Mouse (Mus musculus) forebrain, postnatal 0 days (tissue): ENCODE measurements at regions not wholly inside any gene's neighbourhood (a gene's known extent, or its start where the extent isn't known, plus 50 kb on each side); places are given as distances from the start of the nearest gene placed in this dataset.

Experiments used
- ATAC-seq: fragments of 200-750 bp; cut with Nextera tagmentation; 2 replicates; pipeline ENCODE4 v1.8.0; 2017; ENCODE audit warnings: mild to moderate bottlenecking, moderate library complexity
- DNase-seq: peaks from one replicate; pipeline ENCODE4 v3.0.0-alpha.2; 2015
- H3K27ac ChIP-seq: fragments of 300-500 bp; sonication (generic); 2 replicates; pipeline ENCODE4 v1.5.1; 2014; ENCODE audit warnings: low read depth, mild to moderate bottlenecking, antibody characterized with exemption, low read length, moderate library complexity, mixed read lengths
- H3K27me3 ChIP-seq: fragments of 300-500 bp; sonication (generic); 2 replicates; pipeline ENCODE4 v1.6.1; 2014; ENCODE audit warnings: mild to moderate bottlenecking, low read length, mixed read lengths; ENCODE audit not compliant: insufficient read depth
- H3K36me3 ChIP-seq: fragments of 300-500 bp; sonication (generic); 2 replicates; pipeline ENCODE4 v1.6.1; 2014; ENCODE audit warnings: mild to moderate bottlenecking, moderate library complexity; ENCODE audit not compliant: insufficient read depth
- H3K4me1 ChIP-seq: fragments of 300-500 bp; sonication (generic); 2 replicates; pipeline ENCODE4 v1.6.1; 2014; ENCODE audit warnings: antibody characterized with exemption; ENCODE audit not compliant: insufficient read depth
- H3K4me2 ChIP-seq: fragments of 300-500 bp; sonication (generic); 2 replicates; pipeline ENCODE4 v1.6.1; 2014; ENCODE audit warnings: low read depth, mild to moderate bottlenecking, moderate library complexity
- H3K4me3 ChIP-seq: fragments of 300-500 bp; sonication (generic); 2 replicates; pipeline ENCODE4 v1.5.1; 2014; ENCODE audit warnings: low read depth, low read length, mixed read lengths
- H3K9ac ChIP-seq: fragments of 300-500 bp; sonication (generic); 2 replicates; pipeline ENCODE4 v1.6.1; 2014; ENCODE audit warnings: mild to moderate bottlenecking
- H3K9me3 ChIP-seq: fragments of 300-500 bp; sonication (generic); 2 replicates; pipeline ENCODE4 v1.6.1; 2016; ENCODE audit warnings: low read length
- CTCF ChIP-seq: sonication (generic); IDR thresholded peaks from 2 replicates; pipeline ENCODE4 v1.5.1; 2016; ENCODE audit warnings: antibody characterized with exemption, control low read depth, low read depth
- WGBS: fragments of 180-500 bp; shearing (Covaris S2); extraction: QIAGEN DNeasy Blood & Tissue Kit; methylation state at CpG from one replicate; pipeline ENCODE4 v1.1.7; 2014; 5-methylcytosine and 5-hydroxymethylcytosine counted together

DNA sequence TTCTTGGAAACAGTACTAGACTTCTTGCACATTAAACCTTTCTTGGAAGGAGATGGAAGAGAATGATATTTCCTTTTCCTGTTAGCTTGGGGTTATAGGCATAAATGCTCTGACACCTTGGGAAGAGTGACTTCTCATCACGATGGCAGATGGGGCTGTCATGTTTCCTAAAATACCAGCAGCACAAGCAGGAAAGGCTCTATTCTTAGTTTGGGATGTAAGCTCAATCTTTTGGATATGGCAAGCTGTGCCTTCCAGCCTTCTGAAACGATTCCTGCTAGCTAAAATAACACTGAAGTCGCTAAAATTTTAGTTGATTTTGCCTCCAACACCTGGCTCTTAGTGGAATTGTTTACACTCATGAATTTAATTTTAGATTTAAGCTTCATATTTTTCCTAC, 324.3 kb downstream of the Kcna4 start:
- no peak for TF ChIP-seq CTCF
- peak; percentile 63 for DNase-seq
- Histone ChIP-seq H3K9me3 (no peaks in the 10 kb centered on the region), H3K27ac (no peak overlapping the region), H3K4me1 (no peaks in the 10 kb centered on the region), H3K4me2 (no peak overlapping the region), H3K4me3 (no peak overlapping the region), H3K27me3 (no peaks in the 10 kb centered on the region), H3K36me3 (no peaks in the 10 kb centered on the region), H3K9ac (no peak overlapping the region)
- WGBS: 43% methylated on average over 3 of the region's 3 CpGs
- peak; percentile 90 for ATAC-seq

- no peak overlapping the region for H3K4me3 ChIP-seq
- DNase-seq (no peak), ATAC-seq (peak; percentile 66)
- no peak overlapping the region for H3K9ac ChIP-seq
- no peak for TF ChIP-seq CTCF
- H3K4me2 ChIP-seq: no peak overlapping the region
- H3K27ac ChIP-seq: no peak overlapping the region
- no peaks in the 10 kb centered on the region for H3K9me3 ChIP-seq
- no peaks in the 10 kb centered on the region for H3K27me3 ChIP-seq
- no peaks in the 10 kb centered on the region for H3K4me1 ChIP-seq
- H3K36me3 ChIP-seq: no peaks in the 10 kb centered on the region
Measured at GRCm38 (mm10) chr2:107627458-107627857, 337.0 kb downstream of the Kcna4 start.

GRCm38 (mm10) chr2:107659176-107659575, 368.7 kb downstream of the Kcna4 start:
- Histone ChIP-seq H3K4me2 (no peak overlapping the region), H3K27me3 (no peaks in the 10 kb centered on the region), H3K9ac (no peak overlapping the region), H3K36me3 (no peaks in the 10 kb centered on the region), H3K27ac (no peak overlapping the region), H3K4me1 (no peaks in the 10 kb centered on the region), H3K9me3 (no peaks in the 10 kb centered on the region), H3K4me3 (no peak overlapping the region)
- DNase-seq (no peak), ATAC-seq (no peak)
- TF ChIP-seq CTCF: no peak
